Mouse (Mus musculus) hindbrain, embryonic 10.5 days (tissue): Measurements from ENCODE around the gene Otub1. TPM values are rescaled to one million over a fixed set of nuclear protein-coding genes. Genes with fewer than 3 reads are reported as not detected.

Source experiments
- DNase-seq: peaks from one replicate; pipeline ENCODE4 v3.0.0-alpha.2; 2017; ENCODE audit warnings: low spot score
- H3K27ac ChIP-seq: fragments of 300-500 bp; sonication (generic); 2 replicates; pipeline ENCODE4 v1.5.1; 2016; ENCODE audit warnings: mild to moderate bottlenecking, moderate library complexity
- H3K27me3 ChIP-seq: fragments of 300-500 bp; sonication (generic); 2 replicates; pipeline ENCODE4 v1.6.1; 2016; ENCODE audit warnings: mild to moderate bottlenecking; ENCODE audit not compliant: poor library complexity, insufficient read depth, severe bottlenecking
- H3K36me3 ChIP-seq: fragments of 300-500 bp; sonication (generic); 2 replicates; pipeline ENCODE4 v1.6.1; 2016; ENCODE audit warnings: mild to moderate bottlenecking, moderate library complexity
- H3K4me1 ChIP-seq: fragments of 300-500 bp; sonication (generic); replicated peaks from 2 replicates; pipeline ENCODE4 v1.6.1; 2016; ENCODE audit warnings: mild to moderate bottlenecking
- H3K4me3 ChIP-seq: fragments of 300-500 bp; sonication (generic); 2 replicates; pipeline ENCODE4 v1.5.1; 2016; ENCODE audit warnings: mild to moderate bottlenecking, moderate library complexity
- H3K9me3 ChIP-seq: fragments of 300-500 bp; sonication (generic); 2 replicates; pipeline ENCODE4 v1.6.1; 2016; ENCODE audit warnings: mild to moderate bottlenecking, moderate library complexity
- WGBS: fragments of 180-500 bp; shearing (Covaris S2); methylation state at CpG from one replicate; pipeline ENCODE4 v1.1.7; 2016; 5-methylcytosine and 5-hydroxymethylcytosine counted together
- polyA plus RNA-seq: library from polyadenylated mRNA; unstranded; fragments of >200 nt; fragmentation: Nextera tagmentation; extraction: Ambion mirVana; gene quantifications from 2 replicates; pipeline ENCODE4 v1.2.1, GENCODE M21; 2016

Otub1 gene
- polyA plus RNA-seq, 1 experiment from 2014 or later = 309 TPM

DNA sequence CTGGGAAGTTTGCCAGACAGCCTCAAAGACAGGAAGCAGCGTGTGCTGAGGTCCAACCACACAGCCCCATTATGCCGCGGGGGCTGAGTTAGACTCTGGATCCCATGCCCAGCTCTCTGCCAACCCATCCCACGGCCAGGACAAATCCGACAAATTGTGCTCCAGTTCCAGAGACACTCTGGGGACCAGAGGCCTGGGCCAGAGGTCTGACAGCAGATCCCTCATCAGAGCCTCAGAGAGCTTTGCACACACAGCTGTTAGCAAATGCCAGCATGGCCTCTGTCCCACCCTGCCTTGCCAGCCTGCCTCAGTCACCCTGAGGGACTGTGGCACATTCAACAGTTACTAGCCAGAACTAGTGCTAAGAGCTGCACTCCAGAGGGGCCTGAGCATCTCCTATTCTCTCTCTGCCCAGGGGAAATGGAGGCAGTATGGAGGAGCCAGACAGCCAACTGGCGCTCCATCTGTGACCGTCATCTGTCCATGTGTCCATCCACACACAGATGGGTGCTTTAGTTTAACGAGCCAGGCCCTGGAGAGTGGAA is 57.5 kb downstream of the Otub1 start:
- Histone ChIP-seq H3K27ac (peak overlapping the region; percentile 73), H3K9me3 (no peaks in the 10 kb centered on the region), H3K27me3 (peaks cover 74% of the 10 kb centered on the region), H3K4me1 (peaks cover 77% of the 10 kb centered on the region), H3K4me3 (no peak overlapping the region), H3K36me3 (no peaks in the 10 kb centered on the region)
- no peak for DNase-seq
- 76% methylated on average over 8 of the region's 8 CpGs for WGBS

Other genes starting within 250 kb of the Otub1 start
- 157 and 186 TPM in 2 replicates for gene Ppp1r14b, start 231.3 kb downstream of the Otub1 start, polyA plus RNA-seq
- 22.3 and 28.3 TPM in 2 replicates for gene Plcb3, start 229.8 kb downstream of the Otub1 start, polyA plus RNA-seq
- 119 and 121 TPM in 2 replicates for gene Fkbp2, start 225.8 kb downstream of the Otub1 start, polyA plus RNA-seq
- gene Vegfb, start 218.7 kb downstream of the Otub1 start, polyA plus RNA-seq = 35.6 and 36.2 TPM in 2 replicates
- 18.7 and 23.3 TPM in 2 replicates for gene Dnajc4, start 213.7 kb downstream of the Otub1 start, polyA plus RNA-seq
- 20.6 and 23.2 TPM in 2 replicates for gene Nudt22, start 210.2 kb downstream of the Otub1 start, polyA plus RNA-seq
- gene Trpt1, start 210.2 kb downstream of the Otub1 start, polyA plus RNA-seq = 9.9 and 13.5 TPM in 2 replicates
- 8.7 and 10.1 TPM in 2 replicates for gene Fermt3, start 186.8 kb downstream of the Otub1 start, polyA plus RNA-seq
- gene Stip1, start 166.3 kb downstream of the Otub1 start, polyA plus RNA-seq = 372 and 451 TPM in 2 replicates
- gene Macrod1, start 149.5 kb downstream of the Otub1 start, polyA plus RNA-seq = 2.9 and 3.4 TPM in 2 replicates
- 3.1 and 4.0 TPM in 2 replicates for gene Flrt1, start 100.6 kb downstream of the Otub1 start, polyA plus RNA-seq
- gene Cox8a, start 11.3 kb upstream of the Otub1 start, polyA plus RNA-seq = 914 and 944 TPM in 2 replicates
- gene Naa40, start 34.9 kb upstream of the Otub1 start, polyA plus RNA-seq = 89.8 and 96.5 TPM in 2 replicates
- gene Rcor2, start 61.0 kb upstream of the Otub1 start, polyA plus RNA-seq = 72.0 and 79.1 TPM in 2 replicates
- gene Mark2, start 135.5 kb upstream of the Otub1 start, polyA plus RNA-seq = 47.0 and 56.5 TPM in 2 replicates
- gene Spindoc, start 176.7 kb upstream of the Otub1 start, polyA plus RNA-seq = 44.9 and 48.0 TPM in 2 replicates
- gene 2700081O15Rik, start 211.3 kb upstream of the Otub1 start, polyA plus RNA-seq = 7.0 and 8.6 TPM in 2 replicates